Mouse (Mus musculus) right cerebral cortex, postnatal 25 days (tissue): ENCODE data around the gene Trpv2.
A peak's percentile ranks its signal among the peaks of the same experiment; 100 is the strongest.

ENCODE experiments used
- DNase-seq: peaks from one replicate; pipeline ENCODE4 v3.0.0; 2022

Trpv2 gene

GRCm38 (mm10) chr11:62630225-62630821 lies 56.0 kb downstream of the Trpv2 start:
- no peak for DNase-seq

DNA sequence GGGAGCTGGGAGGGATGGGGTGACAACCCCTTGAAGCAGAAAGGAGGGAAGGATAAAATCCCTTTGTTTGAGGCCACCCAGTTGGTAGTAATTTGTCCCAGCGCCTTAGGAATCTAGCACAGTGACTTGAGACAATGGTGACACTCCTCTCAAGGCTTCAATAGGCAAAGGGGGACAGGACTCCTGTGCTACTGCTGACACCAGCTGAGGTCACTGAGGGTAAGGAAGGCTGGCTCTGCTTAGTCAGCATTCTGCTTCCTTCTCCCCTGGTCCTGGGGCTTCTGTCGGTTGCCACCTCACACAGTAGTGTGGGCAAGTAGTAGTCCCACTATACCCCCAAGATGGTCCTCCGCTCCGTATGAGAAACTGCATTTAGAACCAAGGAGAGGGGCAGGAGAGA lies 56.9 kb downstream of the Trpv2 start:
- no peak for DNase-seq

DNA sequence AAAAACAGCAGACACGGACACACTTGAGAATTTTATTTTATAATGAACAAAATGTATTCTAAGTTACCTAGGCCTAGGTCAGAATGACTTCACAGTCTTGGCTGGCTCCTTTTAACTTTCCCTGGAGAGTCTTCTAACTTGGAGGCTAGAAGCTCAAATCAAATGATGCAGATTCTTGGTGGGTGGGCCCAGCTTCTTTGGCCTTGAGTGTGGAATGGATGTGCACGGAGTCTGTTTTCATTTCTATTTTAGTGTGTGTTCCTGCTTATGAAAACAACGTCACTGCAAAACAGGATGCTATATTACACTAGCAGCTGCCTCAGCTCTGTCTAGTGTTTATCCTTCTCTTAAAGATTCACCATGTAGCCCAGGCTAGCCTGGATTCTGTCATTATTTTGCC lies 61.1 kb downstream of the Trpv2 start:
- no peak for DNase-seq

GRCm38 (mm10) chr11:62636105-62636839 lies 62.0 kb downstream of the Trpv2 start:
- no peak for DNase-seq

DNA sequence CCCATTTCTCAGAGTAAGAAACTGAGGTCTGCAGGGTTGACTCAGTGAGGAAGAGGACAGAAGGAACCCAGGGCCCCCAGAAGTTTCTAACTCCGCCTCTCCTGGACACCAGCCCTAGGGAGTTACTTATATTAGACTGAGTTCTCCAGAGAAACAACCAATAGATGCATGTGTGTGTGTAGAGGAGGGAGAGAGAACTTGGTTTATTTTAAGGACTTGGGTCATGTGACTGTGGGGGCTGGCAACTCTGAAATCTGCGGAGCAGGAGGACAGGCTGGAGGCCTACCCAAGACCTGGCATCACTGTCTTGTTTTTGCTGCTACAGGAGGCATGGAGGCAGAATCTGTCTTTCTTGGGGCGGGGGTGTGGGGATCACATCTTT lies 62.5 kb downstream of the Trpv2 start:
- peak; percentile 54 for DNase-seq

DNA sequence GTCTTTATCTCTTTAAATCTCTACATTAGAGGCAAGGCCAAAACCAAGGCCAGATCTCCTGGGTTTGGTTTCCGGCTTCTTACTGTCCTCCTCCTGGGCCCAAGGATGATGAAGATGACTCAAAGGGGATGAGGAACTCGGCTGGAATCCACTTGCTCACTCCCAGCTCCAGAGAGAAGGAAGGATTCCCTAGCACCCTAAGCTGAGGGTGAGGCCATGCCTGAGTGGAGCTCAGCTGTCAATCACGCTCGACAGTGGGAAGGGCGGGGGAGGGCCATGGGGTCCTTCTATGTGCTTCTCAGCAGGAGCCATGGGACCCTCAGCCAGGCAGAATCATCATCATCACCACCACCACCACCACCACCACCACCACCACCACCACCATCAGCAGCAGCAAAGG lies 63.1 kb downstream of the Trpv2 start:
- no peak for DNase-seq

GRCm38 (mm10) chr11:62637806-62638205 lies 63.5 kb downstream of the Trpv2 start:
- no peak for DNase-seq

DNA sequence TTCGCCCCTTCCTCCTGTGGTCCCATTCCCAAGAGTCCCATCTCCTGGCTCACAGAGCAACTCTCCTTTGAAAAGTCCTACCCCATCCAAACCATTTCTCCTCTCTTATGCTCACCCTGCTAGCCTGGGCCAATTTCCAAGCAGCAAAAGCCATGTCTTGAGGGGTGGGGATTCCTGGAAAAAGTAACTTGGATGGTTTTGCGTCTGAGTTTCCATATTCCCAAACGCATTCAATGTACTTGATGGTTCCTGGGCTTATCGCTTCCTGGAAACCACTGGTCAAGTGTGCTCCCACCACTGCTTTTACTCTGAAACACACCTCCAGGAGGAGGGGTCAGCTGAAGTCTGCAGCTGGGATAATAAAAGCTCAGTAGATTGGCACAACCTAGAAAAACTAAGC lies 64.1 kb downstream of the Trpv2 start:
- no peak for DNase-seq

DNA sequence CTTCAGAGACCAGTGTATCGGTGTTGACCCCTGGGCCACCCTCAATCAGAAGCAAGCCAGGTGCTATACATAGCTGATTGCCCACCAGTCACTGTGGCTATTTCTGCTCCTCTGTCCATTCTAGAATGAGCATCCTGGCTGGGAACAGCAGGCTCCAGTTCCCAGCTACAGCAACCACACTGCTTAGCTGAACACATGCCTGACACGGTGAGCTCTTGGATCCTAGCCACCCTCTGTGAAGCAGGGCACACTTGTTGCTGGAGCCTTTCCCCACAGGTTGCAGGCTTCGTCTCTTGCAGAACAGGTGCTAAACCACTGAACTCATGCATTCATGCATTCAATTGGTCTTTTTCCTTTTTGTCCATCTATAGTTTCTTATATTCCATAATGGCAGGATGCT lies 66.1 kb downstream of the Trpv2 start:
- no peak for DNase-seq

- DNase-seq, result no peak
Measured at GRCm38 (mm10) chr11:62642023-62642844, 67.9 kb downstream of the Trpv2 start.

DNA sequence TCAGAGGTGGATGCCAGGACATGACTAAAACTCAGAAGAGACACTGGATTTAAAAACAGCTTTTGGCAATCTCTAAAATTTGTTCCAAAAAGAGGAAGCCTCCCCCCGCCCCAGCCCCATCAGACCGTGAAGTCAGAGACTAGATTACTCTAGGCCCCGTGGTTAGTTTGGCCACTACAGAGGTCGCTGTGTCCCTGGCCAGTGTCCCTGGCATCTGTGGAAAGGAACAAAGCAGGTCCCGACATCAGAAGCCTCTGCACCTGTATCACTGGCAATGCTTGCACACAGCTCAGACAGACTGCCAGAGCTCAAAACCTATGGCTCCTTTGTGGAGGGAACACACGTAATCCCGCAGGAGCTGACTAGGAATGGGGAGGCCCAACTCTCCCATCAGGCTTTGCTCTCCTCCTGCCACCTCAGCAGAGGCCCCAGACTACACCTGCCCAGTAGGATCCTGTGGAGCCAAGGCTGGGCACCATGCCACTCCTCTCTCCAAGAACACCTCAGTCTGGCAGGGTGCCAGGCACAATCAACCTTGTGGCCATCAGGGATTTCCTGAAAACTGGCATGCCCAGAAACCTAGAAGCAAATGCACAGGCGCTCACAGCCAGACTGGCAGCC lies 68.8 kb downstream of the Trpv2 start:
- no peak for DNase-seq

GRCm38 (mm10) chr11:62643681-62644363 lies 69.5 kb downstream of the Trpv2 start:
- no peak for DNase-seq

DNA sequence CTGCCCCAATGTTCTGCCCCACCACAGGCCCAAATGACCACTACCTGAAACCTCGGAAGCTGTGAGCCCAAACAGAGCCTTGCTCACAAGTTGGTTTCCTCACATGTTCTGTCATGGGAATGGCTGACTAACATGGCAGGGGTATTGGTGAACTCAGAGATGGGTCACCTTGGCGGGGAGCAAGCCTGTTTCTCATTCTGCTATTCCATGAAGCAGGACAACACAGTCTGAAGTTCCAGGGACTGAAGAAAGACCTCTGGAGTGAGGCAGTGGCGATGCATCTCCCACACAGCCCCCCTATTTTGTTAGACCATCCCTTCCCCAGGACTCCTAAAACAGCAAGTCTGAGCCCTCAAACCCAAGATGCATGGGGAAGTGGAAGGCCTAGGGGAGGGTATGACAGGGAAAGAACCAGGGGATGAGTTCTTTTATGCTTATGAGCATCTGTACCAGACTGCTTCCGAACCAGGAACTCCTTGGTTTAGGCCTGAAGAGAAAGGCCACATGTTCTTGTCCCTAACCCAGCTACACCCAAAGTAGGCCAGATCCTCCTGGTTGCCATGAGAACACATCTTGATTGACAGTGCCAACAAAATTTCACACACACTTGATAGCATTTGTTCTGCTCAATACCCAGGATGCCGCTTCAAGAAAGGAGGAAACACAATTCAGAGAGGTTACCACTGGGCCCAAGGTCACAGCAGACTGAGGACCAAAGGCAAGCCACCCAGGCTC lies 70.5 kb downstream of the Trpv2 start:
- DNase-seq, result no peak

GRCm38 (mm10) chr11:62645337-62645675 lies 71.0 kb downstream of the Trpv2 start:
- no peak for DNase-seq

DNA sequence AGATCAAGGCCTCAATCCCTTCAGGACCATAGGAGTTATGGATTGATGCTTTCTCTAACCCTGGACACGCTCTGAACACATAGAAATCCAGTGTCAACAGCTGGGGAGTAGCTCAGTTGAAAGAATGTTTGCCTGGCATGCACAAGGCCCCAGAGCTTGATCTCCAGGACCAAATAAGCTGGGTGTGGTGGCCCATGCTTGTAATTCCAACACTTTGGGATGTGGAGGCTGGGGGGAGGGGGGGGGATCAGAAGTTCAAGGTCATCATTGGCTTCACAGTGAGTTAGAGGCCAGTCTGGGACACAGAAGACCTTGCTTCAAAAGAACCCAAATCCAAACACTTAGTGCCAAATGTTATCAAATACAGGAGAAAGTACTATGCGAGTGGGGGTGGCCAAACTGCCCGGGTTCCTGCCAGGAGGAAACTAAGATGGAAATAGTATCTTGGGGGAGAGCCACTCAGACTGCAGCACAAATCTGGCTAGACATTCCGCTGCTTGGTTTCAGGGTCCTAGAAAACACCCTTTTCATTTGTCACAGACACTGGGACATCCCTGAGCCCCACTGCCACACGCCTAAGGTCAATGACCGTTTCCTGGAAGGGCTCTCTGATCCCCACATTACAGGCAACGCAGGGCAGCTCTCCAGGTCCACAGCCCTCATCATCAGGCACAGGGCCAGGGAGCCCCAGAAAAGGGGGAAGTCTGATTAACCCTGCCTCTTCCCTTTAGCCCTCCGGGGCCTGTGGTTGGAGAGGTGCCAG lies 71.6 kb downstream of the Trpv2 start:
- peak; percentile 49 for DNase-seq

DNA sequence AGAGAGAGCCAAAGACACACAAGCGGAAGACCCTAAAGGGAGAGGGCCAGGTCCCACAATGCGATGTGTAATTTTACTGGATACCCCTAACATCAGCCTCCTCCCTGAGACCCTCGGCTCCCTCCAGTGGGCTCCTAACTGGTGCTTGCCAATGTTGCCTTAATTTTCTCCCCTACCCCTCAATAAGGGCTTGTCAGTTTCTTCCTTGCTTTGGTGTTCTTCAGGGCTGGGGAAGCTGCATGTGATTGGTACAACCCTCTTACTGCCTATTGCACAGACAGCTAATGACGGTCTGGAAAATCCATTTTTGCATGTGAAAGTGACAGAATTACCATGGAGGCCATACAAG lies 72.2 kb downstream of the Trpv2 start:
- no peak for DNase-seq

GRCm38 (mm10) chr11:62646958-62647515 lies 72.8 kb downstream of the Trpv2 start:
- DNase-seq, result no peak

DNA sequence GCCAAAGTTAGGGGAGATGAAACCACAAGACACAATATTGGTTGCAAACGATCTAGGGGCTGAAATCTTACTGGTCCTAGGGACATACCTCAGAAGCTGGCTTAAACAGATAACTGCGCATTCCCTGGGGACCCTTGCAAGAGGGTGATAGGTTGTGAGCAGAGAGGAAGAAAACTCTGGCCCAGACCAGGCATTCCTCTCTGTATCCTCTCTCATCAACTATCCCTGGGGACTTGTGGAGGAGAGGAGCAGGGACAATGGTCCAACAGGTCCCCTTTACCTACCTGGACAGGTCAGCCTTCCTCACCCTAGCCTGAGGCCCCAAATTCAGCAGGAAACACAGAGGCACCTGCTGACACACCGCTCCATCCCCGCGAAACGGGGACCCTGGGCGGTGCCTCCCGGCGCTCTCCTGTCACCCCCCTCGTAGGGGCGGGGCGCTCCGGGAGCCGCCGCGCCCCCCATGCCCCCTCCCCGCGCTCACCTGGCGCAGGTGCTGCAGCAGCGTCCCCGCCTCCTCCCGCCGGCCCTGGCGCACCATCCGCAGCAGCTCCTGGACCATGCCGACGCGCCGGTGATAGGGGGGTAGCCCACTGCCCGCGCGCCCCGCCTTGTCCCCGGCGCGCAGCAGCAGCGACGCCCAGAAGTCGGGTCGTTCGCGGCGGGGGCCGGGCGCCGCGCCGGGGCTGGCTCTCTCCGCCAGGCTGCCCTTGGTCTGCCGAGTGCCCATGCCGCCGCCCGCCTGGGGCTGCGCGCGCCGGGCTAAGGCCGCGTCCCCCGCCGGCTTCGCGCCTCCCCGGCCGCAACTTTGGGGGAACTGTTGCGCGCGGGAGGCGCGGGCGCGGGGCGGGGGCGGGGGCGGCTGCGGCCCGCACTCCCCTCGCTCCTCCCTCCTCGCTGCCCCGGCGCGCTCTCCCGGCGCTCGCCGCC lies 73.6 kb downstream of the Trpv2 start, which contains the start of gene Lrrc75a:
TSS of gene Lrrc75a (minus strand) at position 863 of the 930 bp plus-strand sequence.
- peak; percentile 55 for DNase-seq

DNA sequence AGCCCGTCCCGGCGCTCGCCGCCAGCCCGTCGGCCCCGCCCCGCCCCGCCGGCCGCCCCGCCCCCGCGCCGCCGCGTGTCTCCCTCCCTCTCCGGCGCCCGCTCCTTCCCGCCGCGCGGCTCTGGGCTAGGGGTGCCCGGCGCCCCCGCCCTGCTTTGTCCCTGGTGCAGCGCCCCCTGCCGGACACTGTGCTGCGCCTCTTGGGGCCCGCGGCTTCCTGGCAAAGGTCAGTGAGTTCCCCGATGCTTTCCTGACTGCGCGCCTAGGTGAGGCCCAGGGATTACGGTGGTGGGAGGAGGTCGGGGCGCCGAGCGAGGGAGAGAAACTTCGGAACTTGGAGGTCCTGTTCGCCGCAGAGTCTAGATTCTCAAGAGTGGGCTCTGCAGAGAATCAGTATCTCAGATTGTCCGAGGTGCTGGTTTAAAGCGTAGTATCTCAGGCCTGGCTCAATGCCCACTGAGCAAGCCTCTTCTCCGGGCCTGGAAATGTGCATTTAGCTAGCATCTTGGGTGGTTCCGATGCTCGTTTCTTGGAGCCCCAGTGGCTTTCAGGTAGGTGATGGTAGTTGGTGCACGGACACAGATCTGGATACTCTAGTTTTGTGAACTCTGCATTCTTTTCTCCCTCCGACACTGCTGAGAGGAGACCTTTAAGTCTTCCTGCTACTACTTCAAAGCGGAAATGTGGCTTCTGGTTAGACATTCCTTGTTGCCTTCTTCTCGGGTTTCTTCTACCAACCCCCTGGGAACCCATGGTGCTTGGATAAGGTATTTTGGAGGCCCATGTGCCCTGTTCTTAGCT lies 74.5 kb downstream of the Trpv2 start, which contains the start of gene Mmgt2:
TSS of gene Mmgt2 (plus strand) at position 74 of the 801 bp plus-strand sequence.
- DNase-seq, result peak; percentile 87
